Mouse (Mus musculus): ENCODE results near the gene Dnajb13. TPM values are rescaled to one million over a fixed set of nuclear protein-coding genes. Genes with fewer than 3 reads are reported as not detected.

Dnajb13 gene
- total RNA-seq (2023), result 0.52 to 1.3 TPM (median 0.81 TPM) in 4 replicates

GRCm38 (mm10) chr7:100514573-100514972 lies at the start of gene Dnajb13:
Gene Dnajb13, minus strand, starts transcription at chr7:100514960.

GRCm38 (mm10) chr7:100536804-100537518 lies 22.2 kb upstream of the Dnajb13 start, which contains the start of gene Coa4:
Gene Coa4, plus strand, starts transcription at chr7:100537071.

GRCm38 (mm10) chr7:100493117-100493483 lies 21.7 kb downstream of the Dnajb13 start, which contains the start of gene Ucp2:
Gene Ucp2, plus strand, starts transcription at chr7:100493337.

DNA sequence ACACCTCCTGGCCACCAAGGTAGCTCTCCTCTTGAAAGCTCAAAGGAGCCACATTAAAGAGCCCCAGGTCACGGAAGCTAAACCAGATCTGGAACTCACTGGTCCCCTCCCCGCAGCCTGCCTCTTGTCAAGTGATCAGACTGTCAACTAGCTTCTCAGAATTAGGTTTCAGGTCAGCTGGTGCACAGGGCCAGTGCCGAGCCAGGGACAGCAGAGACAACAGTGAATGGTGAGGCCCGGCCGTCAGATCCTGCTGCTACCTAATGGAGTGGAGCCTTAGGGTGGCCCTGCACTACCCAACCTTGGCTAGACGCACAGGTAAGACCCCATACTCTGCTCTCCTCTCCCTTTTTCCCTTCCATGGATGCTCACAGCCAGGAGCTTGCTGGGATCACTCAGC lies 42.0 kb downstream of the Dnajb13 start, which contains the start of gene Ucp3:
TSS of gene Ucp3 (plus strand) at position 214 of the 400 bp plus-strand sequence.

Other genes starting within 250 kb of the Dnajb13 start
- gene P4ha3, start 229.4 kb downstream of the Dnajb13 start, total RNA-seq (2023), result 0.45 to 1.2 TPM in 2 of 4 replicates, not detected in the others
- 61.1 to 72.2 TPM (median 68.1 TPM) in 4 replicates for gene C2cd3, start 142.7 kb downstream of the Dnajb13 start, total RNA-seq (2023)
- gene Ppme1, start 142.7 kb downstream of the Dnajb13 start, total RNA-seq (2023), result 31.6 to 43.6 TPM (median 38.0 TPM) in 4 replicates
- gene Ucp3, start 42.0 kb downstream of the Dnajb13 start, total RNA-seq (2023), result 0.60 to 1.2 TPM (median 0.96 TPM) in 4 replicates
- gene Ucp2, start 21.6 kb downstream of the Dnajb13 start, total RNA-seq (2023), result 871 to 978 TPM (median 914 TPM) in 4 replicates
- 6.2 to 10.2 TPM (median 7.0 TPM) in 4 replicates for gene Coa4, start 22.1 kb upstream of the Dnajb13 start, total RNA-seq (2023)
- 50.9 to 58.7 TPM (median 54.5 TPM) in 4 replicates for gene Rab6a, start 92.5 kb upstream of the Dnajb13 start, total RNA-seq (2023)
- 21.0 to 25.6 TPM (median 24.0 TPM) in 4 replicates for gene Mrpl48, start 93.3 kb upstream of the Dnajb13 start, total RNA-seq (2023)
- not detected in 4 replicates for gene Plekhb1, start 147.5 kb upstream of the Dnajb13 start, total RNA-seq (2023)
- 33.7 to 40.5 TPM (median 36.2 TPM) in 4 replicates for gene Fam168a, start 191.7 kb upstream of the Dnajb13 start, total RNA-seq (2023)

Data from B cell, adult 62 days (primary cell).